Mouse (Mus musculus): Measurements from ENCODE around the gene Shroom1. TPM values are rescaled to one million over a fixed set of nuclear protein-coding genes. Genes with fewer than 3 reads are reported as not detected.
A peak's percentile ranks its signal among the peaks of the same experiment; 100 is the strongest.

The Shroom1 gene
- polyA plus RNA-seq (2015; fragmentation: Nextera tagmentation; extraction: Ambion mirVana), result 1.3 and 1.7 TPM in 2 replicates

DNA sequence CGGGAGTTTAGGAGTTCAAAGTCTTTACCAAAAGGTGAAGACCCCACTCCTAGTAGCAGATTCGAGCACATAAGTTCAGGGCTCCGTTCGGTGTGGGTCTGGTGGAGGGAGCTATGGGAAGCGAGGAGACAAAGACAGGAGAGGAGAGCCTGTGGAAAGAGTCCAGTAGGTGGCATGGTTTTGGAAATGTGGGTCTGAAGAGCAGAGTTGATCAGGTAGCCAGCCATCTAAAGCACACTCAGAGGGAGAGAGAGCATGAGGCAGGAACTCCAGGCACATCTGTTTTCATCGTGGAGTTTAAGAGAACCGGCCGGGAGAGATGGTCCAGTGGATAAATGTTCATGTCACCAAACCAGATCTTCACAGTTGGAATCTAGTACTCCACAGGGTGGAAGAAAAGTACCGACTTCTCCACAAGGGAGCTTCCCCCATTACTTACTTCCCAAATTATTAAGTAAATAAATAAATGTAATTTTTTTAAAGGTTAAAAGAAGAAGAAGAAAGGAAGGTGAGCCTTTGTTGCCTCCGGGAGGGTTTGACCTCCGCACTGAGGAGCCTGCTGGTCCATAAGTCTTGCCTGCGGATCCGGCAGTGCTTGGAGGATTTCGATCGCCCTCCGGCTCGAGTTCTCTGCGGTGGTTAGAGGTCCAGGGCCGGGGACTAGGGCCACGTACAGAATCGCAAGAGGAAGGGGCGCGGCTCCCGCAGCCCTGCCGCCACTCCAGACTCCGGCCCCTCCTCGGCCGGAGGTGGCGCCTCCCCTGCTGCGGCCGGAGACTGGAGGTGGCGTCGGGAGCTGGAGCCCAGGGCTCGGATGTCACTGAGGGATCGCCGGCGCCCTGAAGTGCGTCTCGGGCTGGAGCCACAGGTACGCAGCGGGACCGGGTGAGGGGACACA, at the start of gene Shroom1, which contains the start of gene Gm10447:
Gene Shroom1 (plus strand): TSS at position 732 of the 898 bp plus-strand sequence.
Gene Gm10447 (minus strand): TSS at position 637 of the 898 bp plus-strand sequence.
- peak within 1 kb of the TSS; percentile 52 for H3K4me3 ChIP-seq (ENCODE audit: low read depth, low read length)
- TF ChIP-seq EP300 (optimal IDR thresholded peaks at IDR 0.05), result no peak
- peak; percentile 66 for TF ChIP-seq CTCF (IDR thresholded peaks at IDR 0.05; ENCODE audit: low read depth)
- WGBS, result 3% methylated on average over 40 of the region's 42 CpGs
- DNase-seq (ENCODE audit: low spot score) (peak; percentile 71), ATAC-seq (ENCODE audit: low FRiP score, low TSS enrichment) (peak; percentile 79)
- H3K27me3 ChIP-seq (ENCODE audit: control insufficient read depth, insufficient read depth, low read length), result no peaks in the 10 kb centered on the region; the same call in 1 of the 2 replicates
- peak within 1 kb of the TSS; percentile 18; the same call in 1 of the 2 replicates for H3K27ac ChIP-seq (replicated peaks)
- H3K4me1 ChIP-seq (replicated peaks; ENCODE audit: control insufficient read depth, insufficient read depth), result no peaks in the 10 kb centered on the region
- H3K4me2 ChIP-seq (replicated peaks; ENCODE audit: low read depth), result peak within 1 kb of the TSS; percentile 95
- H3K36me3 ChIP-seq (ENCODE audit: control insufficient read depth, insufficient read depth, low read length), result no peaks in the 10 kb centered on the region
- peak within 1 kb of the TSS; percentile 63 for H3K9ac ChIP-seq (ENCODE audit: low read length)
- no peaks in the 10 kb centered on the region for H3K9me3 ChIP-seq (ENCODE audit: control insufficient read depth, low read length)

DNA sequence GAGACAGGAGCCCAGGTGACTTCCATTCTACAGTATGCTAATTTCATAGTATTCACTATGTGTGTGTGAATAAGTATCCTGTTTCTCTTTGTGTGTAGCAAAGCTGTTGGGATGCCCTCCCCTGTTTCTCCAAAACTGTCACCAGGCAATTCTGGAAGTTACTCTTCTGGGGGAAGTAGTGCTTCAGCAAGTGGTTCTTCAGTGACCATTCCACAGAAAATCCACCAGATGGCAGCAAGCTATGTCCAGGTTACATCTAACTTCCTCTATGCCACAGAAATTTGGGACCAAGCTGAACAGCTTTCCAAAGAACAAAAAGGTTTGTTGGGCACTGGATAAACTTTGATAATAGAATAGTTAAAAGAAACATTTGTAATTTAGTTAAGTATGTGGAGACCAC, 45.3 kb upstream of the Shroom1 start:
- peaks cover 43% of the 10 kb centered on the region for H3K36me3 ChIP-seq (ENCODE audit: control insufficient read depth, insufficient read depth, low read length)
- H3K4me2 ChIP-seq (replicated peaks; ENCODE audit: low read depth), result no peak overlapping the region

DNA sequence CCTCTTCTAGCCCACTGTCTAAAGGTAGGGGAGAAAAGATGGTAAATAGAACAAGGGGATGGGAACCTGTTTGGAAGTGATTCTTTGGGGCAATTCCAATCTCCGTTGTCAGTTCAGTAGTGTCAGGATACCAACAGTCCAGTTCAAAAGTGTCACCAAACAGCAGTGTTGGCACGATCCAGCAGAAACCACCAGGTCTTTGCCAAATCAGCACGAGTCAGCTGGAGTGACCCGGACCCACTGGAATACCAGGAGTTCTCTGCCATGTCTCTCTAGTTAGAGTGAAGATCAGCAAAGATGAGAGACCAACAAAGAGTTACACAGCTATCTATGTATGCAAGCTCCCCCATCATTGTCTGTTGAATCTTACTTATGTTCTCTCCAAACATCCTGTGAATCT, 43.1 kb upstream of the Shroom1 start:
- DNase-seq (ENCODE audit: low spot score) (no peak), ATAC-seq (ENCODE audit: low FRiP score, low TSS enrichment) (no peak)
- no peak for TF ChIP-seq EP300 (optimal IDR thresholded peaks at IDR 0.05)
- no peak for TF ChIP-seq CTCF (IDR thresholded peaks at IDR 0.05; ENCODE audit: low read depth)
- Histone ChIP-seq H3K4me1 (replicated peaks; ENCODE audit: control insufficient read depth, insufficient read depth) (no peaks in the 10 kb centered on the region), H3K4me3 (ENCODE audit: low read depth, low read length) (no peak overlapping the region), H3K27ac (replicated peaks) (no peak overlapping the region), H3K4me2 (replicated peaks; ENCODE audit: low read depth) (no peak overlapping the region), H3K27me3 (ENCODE audit: control insufficient read depth, insufficient read depth, low read length) (no peaks in the 10 kb centered on the region), H3K36me3 (ENCODE audit: control insufficient read depth, insufficient read depth, low read length) (peaks cover 50% of the 10 kb centered on the region), H3K9ac (ENCODE audit: low read length) (no peak overlapping the region), H3K9me3 (ENCODE audit: control insufficient read depth, low read length) (no peaks in the 10 kb centered on the region)
- WGBS, result 94% methylated on average over 4 of the region's 4 CpGs

More for the DNA sequence above, 45.3 kb upstream of the Shroom1 start:
- H3K4me1 ChIP-seq (replicated peaks; ENCODE audit: control insufficient read depth, insufficient read depth), result no peaks in the 10 kb centered on the region
- no peak for ATAC-seq (ENCODE audit: low FRiP score, low TSS enrichment)
- H3K4me3 ChIP-seq (ENCODE audit: low read depth, low read length), result no peak overlapping the region
- peak; percentile 76 for TF ChIP-seq CTCF (IDR thresholded peaks at IDR 0.05; ENCODE audit: low read depth)
- TF ChIP-seq EP300 (optimal IDR thresholded peaks at IDR 0.05), result no peak
- H3K9me3 ChIP-seq (ENCODE audit: control insufficient read depth, low read length), result no peaks in the 10 kb centered on the region
- DNase-seq (ENCODE audit: low spot score), result no peak
- H3K27me3 ChIP-seq (ENCODE audit: control insufficient read depth, insufficient read depth, low read length), result no peaks in the 10 kb centered on the region
- H3K27ac ChIP-seq (replicated peaks), result no peak overlapping the region
- H3K9ac ChIP-seq (ENCODE audit: low read length), result no peak overlapping the region

DNA sequence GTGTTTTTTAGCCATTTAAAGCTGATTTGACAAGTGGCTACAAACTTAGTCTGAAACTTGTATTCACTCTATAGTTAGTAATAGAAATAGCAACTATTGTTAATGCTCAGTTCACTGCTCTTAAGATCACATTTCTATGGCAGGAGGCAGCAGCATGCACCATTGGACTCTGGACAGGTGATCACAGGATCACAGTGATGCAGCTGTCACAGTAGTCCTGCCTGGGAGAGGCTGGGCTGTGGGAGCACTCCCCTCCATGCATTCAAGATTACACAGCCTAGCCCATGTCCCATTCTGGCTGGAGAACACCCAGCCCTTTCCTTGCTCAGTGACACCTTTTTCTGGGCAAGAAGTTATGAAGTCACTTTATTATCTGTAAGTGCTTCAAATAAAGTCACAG, 39.0 kb upstream of the Shroom1 start:
- Histone ChIP-seq H3K4me2 (replicated peaks; ENCODE audit: low read depth) (no peak overlapping the region), H3K9me3 (ENCODE audit: control insufficient read depth, low read length) (no peaks in the 10 kb centered on the region), H3K36me3 (ENCODE audit: control insufficient read depth, insufficient read depth, low read length) (peaks cover 34% of the 10 kb centered on the region), H3K27ac (replicated peaks) (no peak overlapping the region), H3K4me3 (ENCODE audit: low read depth, low read length) (no peak overlapping the region), H3K9ac (ENCODE audit: low read length) (no peak overlapping the region), H3K4me1 (replicated peaks; ENCODE audit: control insufficient read depth, insufficient read depth) (no peaks in the 10 kb centered on the region), H3K27me3 (ENCODE audit: control insufficient read depth, insufficient read depth, low read length) (no peaks in the 10 kb centered on the region)
- no peak for DNase-seq (ENCODE audit: low spot score)
- TF ChIP-seq CTCF (IDR thresholded peaks at IDR 0.05; ENCODE audit: low read depth), result no peak
- no peak for TF ChIP-seq EP300 (optimal IDR thresholded peaks at IDR 0.05)
- ATAC-seq (ENCODE audit: low FRiP score, low TSS enrichment), result no peak

DNA sequence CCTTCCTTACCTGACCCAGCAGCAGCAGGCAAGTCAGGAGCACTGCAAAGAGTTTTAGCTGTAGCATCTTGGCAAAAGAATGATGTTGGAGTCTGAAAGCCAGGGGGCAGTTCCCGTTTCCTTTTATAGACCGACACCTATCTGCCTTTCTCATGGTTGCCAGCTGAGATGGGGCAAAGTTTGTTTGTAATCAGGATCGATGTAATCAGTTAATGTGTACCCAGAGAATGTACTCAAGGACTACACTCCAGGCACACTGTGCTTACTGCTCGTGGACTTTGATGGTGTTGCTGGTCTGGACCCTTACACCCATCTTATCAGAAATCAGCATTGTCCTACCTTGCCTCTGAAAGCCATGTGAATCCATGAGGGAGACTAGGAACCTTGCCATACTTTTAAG, 34.0 kb upstream of the Shroom1 start, which contains the start of gene Leap2:
Gene Leap2 (minus strand): TSS at position 135 of the 400 bp plus-strand sequence.
- Histone ChIP-seq H3K27ac (replicated peaks) (no peak within 1 kb of the TSS), H3K4me1 (replicated peaks; ENCODE audit: control insufficient read depth, insufficient read depth) (no peaks in the 10 kb centered on the region), H3K9ac (ENCODE audit: low read length) (no peak within 1 kb of the TSS), H3K36me3 (ENCODE audit: control insufficient read depth, insufficient read depth, low read length) (0 out of 2 replicates have a peak, but pooled peaks cover 3% of the 10 kb centered on the region), H3K4me3 (ENCODE audit: low read depth, low read length) (no peak within 1 kb of the TSS), H3K27me3 (ENCODE audit: control insufficient read depth, insufficient read depth, low read length) (no peaks in the 10 kb centered on the region), H3K4me2 (replicated peaks; ENCODE audit: low read depth) (no peak within 1 kb of the TSS), H3K9me3 (ENCODE audit: control insufficient read depth, low read length) (no peaks in the 10 kb centered on the region)
- no peak for ATAC-seq (ENCODE audit: low FRiP score, low TSS enrichment)
- TF ChIP-seq CTCF (IDR thresholded peaks at IDR 0.05; ENCODE audit: low read depth) (peak; percentile 8; the same call in 1 of the 2 replicates), EP300 (optimal IDR thresholded peaks at IDR 0.05) (no peak)
- WGBS, result 69% methylated on average over 4 of the region's 4 CpGs
- DNase-seq (ENCODE audit: low spot score), result no peak

DNA sequence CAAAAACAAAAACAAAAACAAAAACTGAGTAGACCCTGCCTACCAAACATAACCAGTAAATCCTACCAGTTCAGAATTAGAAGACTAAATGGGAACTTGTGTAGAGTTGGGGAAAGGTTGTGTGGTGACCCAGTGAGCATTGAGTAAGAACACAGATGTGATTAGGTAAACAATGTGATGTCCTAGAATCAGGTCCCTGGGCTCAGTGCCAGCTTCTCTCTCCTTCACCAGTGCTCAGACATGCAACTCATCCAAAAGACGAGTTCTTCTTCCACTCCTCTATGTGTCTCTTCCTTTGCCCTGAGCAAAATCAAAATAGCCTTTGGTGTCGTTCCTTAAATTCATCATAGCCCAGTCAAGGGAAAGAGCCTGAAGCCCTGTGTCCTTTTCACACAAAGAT, 32.2 kb upstream of the Shroom1 start:
- Histone ChIP-seq H3K4me2 (replicated peaks; ENCODE audit: low read depth) (no peak overlapping the region), H3K4me1 (replicated peaks; ENCODE audit: control insufficient read depth, insufficient read depth) (no peaks in the 10 kb centered on the region; the same call in 1 of the 2 replicates), H3K9me3 (ENCODE audit: control insufficient read depth, low read length) (no peaks in the 10 kb centered on the region), H3K9ac (ENCODE audit: low read length) (no peak overlapping the region), H3K27me3 (ENCODE audit: control insufficient read depth, insufficient read depth, low read length) (no peaks in the 10 kb centered on the region), H3K4me3 (ENCODE audit: low read depth, low read length) (no peak overlapping the region), H3K36me3 (ENCODE audit: control insufficient read depth, insufficient read depth, low read length) (no peaks in the 10 kb centered on the region), H3K27ac (replicated peaks) (no peak overlapping the region)
- TF ChIP-seq EP300 (optimal IDR thresholded peaks at IDR 0.05), result no peak
- no peak for TF ChIP-seq CTCF (IDR thresholded peaks at IDR 0.05; ENCODE audit: low read depth)
- ATAC-seq (ENCODE audit: low FRiP score, low TSS enrichment) (no peak), DNase-seq (ENCODE audit: low spot score) (no peak)
- 46% methylated on average over 2 of the region's 2 CpGs for WGBS
